Mouse (Mus musculus) C2C12 (cell line): ENCODE measurements around the gene Pign.

ENCODE experiments used
- CTCF ChIP-seq: IDR thresholded peaks from one replicate; pipeline ENCODE4 v1.5.1; 2011; ENCODE audit not compliant: control insufficient read depth, insufficient read depth, insufficient read length
- MYOD1 ChIP-seq: IDR thresholded peaks from one replicate; pipeline ENCODE4 v1.6.1; 2011; ENCODE audit warnings: low read depth; ENCODE audit not compliant: control insufficient read depth, insufficient read length
- MYOG ChIP-seq: IDR thresholded peaks from one replicate; pipeline ENCODE4 v1.6.1; 2011; ENCODE audit not compliant: control insufficient read depth, insufficient read length; ENCODE audit errors: extremely low read depth

- no peak for TF ChIP-seq MYOG
- no peak for TF ChIP-seq MYOD1
- TF ChIP-seq CTCF, result no peak
Observed at GRCm38 (mm10) chr1:105555192-105555718, 108.2 kb downstream of the Pign start.
